8 mouse cellular contexts compared by ENCODE assay signal in the genomic region with DNA sequence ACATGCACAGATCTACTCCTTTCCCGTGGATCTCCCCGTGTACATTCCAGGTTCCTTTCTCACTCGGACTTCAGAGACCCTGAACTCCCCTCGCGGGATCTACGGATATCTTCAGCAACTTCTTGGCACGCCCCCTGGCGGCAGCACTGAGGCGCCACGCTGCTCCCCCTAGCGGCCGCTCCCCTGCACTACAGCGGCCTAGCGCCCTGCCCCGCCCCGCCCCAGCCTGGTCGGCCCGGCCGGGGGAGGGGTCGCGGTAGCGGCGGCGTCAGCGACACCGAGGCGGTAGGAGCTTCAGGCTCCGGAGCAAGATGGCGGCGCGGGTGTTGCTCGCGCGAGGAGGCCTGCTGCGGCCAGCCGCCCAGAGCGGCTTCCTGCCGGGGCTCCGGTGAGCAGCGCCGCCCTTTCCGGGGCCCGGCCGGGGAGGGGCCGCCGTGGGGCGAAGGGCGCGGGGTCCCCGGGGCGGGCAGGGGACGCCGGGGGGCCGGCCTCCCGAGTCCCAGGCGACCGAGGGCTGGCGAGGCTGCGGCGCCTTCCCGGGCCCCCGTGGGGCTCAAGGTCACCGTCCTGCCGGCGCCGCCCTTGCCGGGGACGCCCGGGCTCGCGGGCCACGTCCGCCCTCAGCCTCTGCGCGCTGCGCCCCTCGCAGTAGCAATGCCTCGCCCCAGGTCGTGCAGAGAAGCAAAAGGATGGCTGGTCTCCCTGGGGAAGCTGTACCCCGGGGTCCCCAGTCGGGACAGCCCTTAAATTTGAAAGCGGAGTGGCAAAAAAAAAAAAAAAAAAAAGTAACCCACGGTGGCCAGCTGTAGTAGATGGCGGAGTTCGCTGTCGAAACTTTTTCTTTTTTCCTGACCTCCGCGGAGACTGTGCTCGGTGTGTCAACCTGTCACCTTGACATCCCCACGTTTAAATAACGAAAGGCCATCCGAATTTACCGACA. TPM values are rescaled to one million over a fixed set of nuclear protein-coding genes. Genes with fewer than 3 reads are reported as not detected.
DNase-seq lines count a peak whose midpoint lies in the region; ATAC-seq and TF ChIP-seq lines count a peak whose summit lies in the region.

A gene (plus strand): TSS at position 230 of the 940 bp plus-strand sequence.

- H3K9me3 ChIP-seq in ES-E14 (ENCODE audit: control insufficient read depth, insufficient read depth, low read depth, low read length) = no peaks in the 10 kb centered on the region
- no peaks in the 10 kb centered on the region for H3K9me3 ChIP-seq in forebrain, postnatal 0 days (ENCODE audit: low read length)
- H3K9me3 ChIP-seq in lung, embryonic 15.5 days = no peaks in the 10 kb centered on the region

- peak within 1 kb of the TSS; percentile 51 for H3K27ac ChIP-seq in ES-E14 (ENCODE audit: insufficient read depth, low read depth, low read length, poor library complexity, severe bottlenecking)
- H3K27ac ChIP-seq in forebrain, postnatal 0 days (ENCODE audit: low read depth, low read length) = peak within 1 kb of the TSS; percentile 91
- peak within 1 kb of the TSS; percentile 97 for H3K27ac ChIP-seq in lung, embryonic 15.5 days

- H3K9ac ChIP-seq in ES-E14 (ENCODE audit: insufficient read depth, low read depth, low read length, poor library complexity, severe bottlenecking) = peak within 1 kb of the TSS; percentile 93
- H3K9ac ChIP-seq in forebrain, postnatal 0 days = peak within 1 kb of the TSS; percentile 95
- peak within 1 kb of the TSS; percentile 94 for H3K9ac ChIP-seq in lung, embryonic 15.5 days

- H3K4me2 ChIP-seq in forebrain, postnatal 0 days (ENCODE audit: low read depth) = peak within 1 kb of the TSS; percentile 53
- H3K4me2 ChIP-seq in lung, embryonic 15.5 days = peak within 1 kb of the TSS; percentile 52

- in situ Hi-C loops in ES-E14 (cut with MboI; ENCODE audit: low sequenced_read_pairs in 2 of 2, unreplicated experiment in 2 of 2) = no loop called here

- peak; percentile 100 for TF ChIP-seq CTCF in forebrain, postnatal 0 days (IDR thresholded peaks at IDR 0.05; ENCODE audit: low read depth)

- no peaks in the 10 kb centered on the region for H3K27me3 ChIP-seq in forebrain, postnatal 0 days (ENCODE audit: insufficient read depth, low read length)
- H3K27me3 ChIP-seq in lung, embryonic 15.5 days = no peaks in the 10 kb centered on the region

- peak; percentile 78 for DNase-seq in ES-E14 (ENCODE audit: low read depth, low spot score)
- peak; percentile 81 to 96 for DNase-seq in cerebellum, adult 18-20 months
- DNase-seq in forebrain, postnatal 0 days = peak; percentile 94
- DNase-seq in heart, postnatal 4 days = peak; percentile 96
- peak; percentile 77 to 93 for DNase-seq in layer of hippocampus, adult 8-10 months (ENCODE audit: low spot score in 2 of 2)
- peak; percentile 85 for DNase-seq in ovary, adult 18-20 months (ENCODE audit: low spot score)
- peak; percentile 90 for DNase-seq in thymus, postnatal 0 days (ENCODE audit: low spot score)

- peaks cover 3 to 13% of the 10 kb centered on the region in 2 experiments; a peak in 3 of 4 replicates for H3K4me1 ChIP-seq in ES-E14 (ENCODE audit: control insufficient read depth in 2 of 2, insufficient read depth in 2 of 2, low read length in 2 of 2, poor library complexity in 1 of 2)
- H3K4me1 ChIP-seq in forebrain, postnatal 0 days (ENCODE audit: insufficient read depth) = no peaks in the 10 kb centered on the region
- H3K4me1 ChIP-seq in lung, embryonic 15.5 days = peaks cover 42% of the 10 kb centered on the region

- no peaks in the 10 kb centered on the region for H3K36me3 ChIP-seq in ES-E14 (ENCODE audit: control insufficient read depth, insufficient read depth, low read length, poor library complexity, severe bottlenecking)
- H3K36me3 ChIP-seq in forebrain, postnatal 0 days (ENCODE audit: insufficient read depth) = no peaks in the 10 kb centered on the region
- peaks cover 4% of the 10 kb centered on the region; the same call in 1 of the 2 replicates for H3K36me3 ChIP-seq in lung, embryonic 15.5 days

- H3K4me3 ChIP-seq in ES-E14 (ENCODE audit: insufficient read depth in 1 of 2, low read depth in 1 of 2, low read length in 2 of 2, poor library complexity in 1 of 2, severe bottlenecking in 1 of 2) = peak within 1 kb of the TSS; percentile 75 to 83
- H3K4me3 ChIP-seq in forebrain, postnatal 0 days (ENCODE audit: low read depth, low read length) = peak within 1 kb of the TSS; percentile 85
- peak within 1 kb of the TSS; percentile 87 for H3K4me3 ChIP-seq in lung, embryonic 15.5 days

- peak; percentile 97 for ATAC-seq in forebrain, postnatal 0 days
- peak; percentile 97 for ATAC-seq in lung, embryonic 15.5 days (ENCODE audit: borderline replicate concordance, extremely low read depth, low FRiP score, low TSS enrichment)

- 2% methylated on average over 71 of the region's 93 CpGs for WGBS in forebrain, postnatal 0 days
- WGBS in lung, embryonic 15.5 days = under 1% methylated on average over 68 of the region's 93 CpGs

TF ChIP-seq in ES-E14, 5 proteins besides CTCF, POLR2A, EP300 and RAD21:
- TF ChIP-seq HCFC1 (IDR thresholded peaks at IDR 0.05; ENCODE audit: borderline replicate concordance, insufficient read depth, low read length) (peak; percentile 68; the same call in 1 of the 2 replicates), MAFK (IDR thresholded peaks at IDR 0.05; ENCODE audit: insufficient read depth, low read depth, low read length) (no peak), ZNF384 (IDR thresholded peaks at IDR 0.05; ENCODE audit: low read depth, low read length) (peak; percentile 77), CHD2 (IDR thresholded peaks at IDR 0.05; ENCODE audit: low read depth, low read length) (peak; percentile 70), ZC3H11A (IDR thresholded peaks at IDR 0.05; ENCODE audit: borderline replicate concordance, low read depth, low read length) (0 out of 2 replicates have a peak, but pooled peaks have one; percentile 28)

RNA-seq across cellular contexts. Expression of the gene that starts here (rescaled TPM):
- 25.1 and 32.3 TPM in 2 replicates for total RNA-seq in ES-E14 (2012; rRNA removed)
- 71.7 and 83.2 TPM in 2 replicates for total RNA-seq in forebrain, postnatal 0 days (2014; rRNA removed)
- 90.8 and 97.9 TPM in 2 replicates for polyA plus RNA-seq in forebrain, postnatal 0 days (2015; fragmentation: Nextera tagmentation; extraction: Ambion mirVana)
- total RNA-seq in heart, postnatal 4 days (2021) = 100 to 1,000 TPM; 478 to 526 TPM
- 10 to 100 TPM; 79.4 to 85.9 (median 82.6) TPM for total RNA-seq in layer of hippocampus, adult 8-10 months (2022)
- polyA plus RNA-seq in lung, embryonic 15.5 days (2015; fragmentation: Nextera tagmentation; extraction: Ambion mirVana) = 91.9 and 95.3 TPM in 2 replicates
- polyA plus RNA-seq in thymus, postnatal 0 days (2015; fragmentation: Nextera tagmentation; extraction: Ambion mirVana) = 77.2 and 91.7 TPM in 2 replicates

Comparison
In these comparisons a context has a peak if more than half of its experiments do, and no peak if none do; other contexts are left out.
1. Peak in every context shown above with its lines: DNase-seq, ATAC-seq, H3K4me3 ChIP-seq and H3K27ac ChIP-seq.